8 mouse cellular contexts compared by ENCODE assay signal in the genomic region with DNA sequence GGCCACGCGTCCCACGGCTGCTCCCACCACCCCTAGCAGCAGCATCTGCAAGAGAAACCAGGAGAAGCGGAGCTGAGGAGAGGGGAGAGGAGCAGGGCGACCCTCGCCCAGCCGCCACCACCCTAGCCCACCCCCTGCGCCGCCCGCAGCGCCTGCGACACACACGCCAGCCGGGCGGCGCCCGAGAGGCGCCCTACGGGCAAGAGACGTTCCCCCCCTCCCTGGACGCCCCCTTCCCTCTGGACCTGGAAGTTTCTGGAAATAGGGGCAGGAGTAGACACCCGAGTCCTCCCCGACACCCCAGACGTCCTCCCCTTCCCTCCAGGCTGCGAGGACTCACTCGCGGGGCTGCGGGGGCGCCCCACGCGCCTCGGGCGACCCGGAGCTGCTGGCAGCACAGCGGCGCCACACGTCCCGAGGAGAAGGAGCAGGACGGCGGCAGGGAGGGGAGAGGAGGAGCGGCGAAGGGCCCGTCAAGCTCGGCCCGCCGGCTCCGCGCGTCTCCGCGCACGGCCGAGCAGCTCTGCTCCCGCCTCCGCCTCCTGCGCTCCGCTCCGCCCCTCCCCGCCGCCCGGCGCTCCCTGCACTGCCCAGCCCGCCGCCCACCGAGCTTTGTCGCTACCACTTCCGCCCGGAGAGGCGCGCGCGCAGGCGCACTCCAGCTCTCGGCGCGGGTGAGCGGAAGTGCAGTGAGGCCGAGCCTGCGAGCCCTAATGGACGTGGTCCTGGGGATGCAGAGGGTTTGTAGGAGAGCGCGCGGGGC. TPM values are rescaled to one million over a fixed set of nuclear protein-coding genes. Genes with fewer than 3 reads are reported as not detected.
A peak's percentile ranks its signal among the peaks of the same experiment; 100 is the strongest.
DNase-seq lines count a peak whose midpoint lies in the region; ATAC-seq and TF ChIP-seq lines count a peak whose summit lies in the region.

No protein-coding gene starts in this region.

- peak; percentile 97 for DNase-seq in gastrocnemius, postnatal 10 days
- peak; percentile 94 to 99 for DNase-seq in left cerebral cortex, postnatal 10 days (ENCODE audit: extremely low spot score in 1 of 2, low spot score in 2 of 2)
- peak; percentile 99 for DNase-seq in right cerebral cortex, postnatal 25 days
- DNase-seq in urinary bladder, postnatal 4 days (ENCODE audit: low spot score in 2 of 2), result peak; percentile 95 to 97

- intact Hi-C loops in left cerebral cortex, postnatal 10 days (cut with DNase I), result loop anchor here (5.0 kb wide), 4 partner anchors 123 to 618 kb away; no protein-coding TSS in a partner anchor

- peak; percentile 89 for TF ChIP-seq POLR2A in cortical plate, adult 2 months (IDR thresholded peaks at IDR 0.05; ENCODE audit: extremely low read depth, insufficient read depth, low read length)

- no peak for TF ChIP-seq CTCF in cortical plate, adult 2 months (IDR thresholded peaks at IDR 0.05; ENCODE audit: extremely low read depth, insufficient read depth, low read length)

- H3K4me1 ChIP-seq in cortical plate, adult 2 months (ENCODE audit: control insufficient read depth, insufficient read depth, low read length), result peaks cover 3% of the 10 kb centered on the region

- peak; percentile 92 for ATAC-seq in activated CD4-positive, CD25-positive, alpha-beta regulatory T cell, adult 4 months
- ATAC-seq in inflammation-experienced regulatory T-cells, adult 6 months, result peak; percentile 88
- peak; percentile 98 for ATAC-seq in megakaryocyte-erythroid progenitor cell, adult 5-6 weeks (replicated peaks; ENCODE audit: low FRiP score, low TSS enrichment, poor library complexity, severe bottlenecking)

- peak overlapping the region; percentile 86 for H3K4me3 ChIP-seq in cortical plate, adult 2 months (ENCODE audit: insufficient read depth, low read length)

- H3K27ac ChIP-seq in cortical plate, adult 2 months (ENCODE audit: insufficient read depth, low read length), result peak overlapping the region; percentile 99

RNA-seq across cellular contexts. Expression of gene Atp2c1, which starts 32.4 kb away (rescaled TPM):
- 10 to 100 TPM; 19.7 to 19.9 TPM for polyA plus RNA-seq in activated CD4-positive, CD25-positive, alpha-beta regulatory T cell, adult 4 months (2017; shearing (Covaris generic))
- 131 and 153 TPM in 2 replicates for polyA plus RNA-seq in cortical plate, adult 2 months (2012; rRNA removed)
- 10 to 100 TPM; 35.7 to 47.4 TPM for total RNA-seq in gastrocnemius, postnatal 10 days (2021)
- 10 to 100 TPM; 13.2 to 22.7 (median 18.4) TPM for polyA plus RNA-seq in inflammation-experienced regulatory T-cells, adult 6 months (2017; shearing (Covaris generic))
- total RNA-seq in left cerebral cortex, postnatal 10 days (2021), result 100 to 1,000 TPM; 265 to 279 TPM
- 15.2 and 21.4 TPM in 2 replicates for total RNA-seq in megakaryocyte-erythroid progenitor cell, adult 5-6 weeks (2014; fragmentation: Nextera tagmentation)
- 81.9 and 83.7 TPM in 2 replicates for total RNA-seq in megakaryocyte-erythroid progenitor cell, adult 5-6 weeks (2017)

Comparison
In these comparisons a context has a peak if more than half of its experiments do, and no peak if none do; other contexts are left out.
1. Peak in every context shown above with its lines: DNase-seq, ATAC-seq, H3K4me3 ChIP-seq and H3K27ac ChIP-seq.